Mouse (Mus musculus): ENCODE results near the gene Gm28827.
"Not testable (repeated sequence)": the region's sequence is repeated elsewhere in the genome, so short reads cannot be mapped to it uniquely, and the experiment has no call there.

Gm28827 gene

DNA sequence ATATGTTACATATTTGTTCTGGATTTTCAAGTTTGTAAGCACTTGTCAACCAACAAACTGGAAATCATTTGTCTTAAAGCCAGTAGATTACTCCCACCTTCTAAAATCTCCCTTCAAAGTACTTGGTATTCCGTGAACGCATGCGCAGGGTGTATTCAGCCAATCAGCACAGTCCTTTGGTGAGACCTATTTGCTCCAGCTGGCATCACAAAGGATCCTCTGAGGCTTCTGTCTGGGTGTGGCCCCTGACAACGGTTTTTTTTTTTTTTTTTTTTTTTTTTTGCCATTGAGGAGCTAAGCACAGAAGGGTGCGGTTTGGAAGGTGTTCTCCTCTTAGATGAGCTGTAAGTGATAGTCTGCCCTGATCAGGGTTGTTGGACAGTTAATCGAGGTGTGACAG lies at the start of gene Gm28827:
Gene Gm28827, plus strand, starts transcription at position 301 of the 400 bp plus-strand sequence.
- not testable (repeated sequence) for DNase-seq (ENCODE audit: low spot score)

Data from ovary, postnatal 36 days (tissue).